Mouse (Mus musculus): ENCODE data around the gene Cmah. TPM values are rescaled to one million over a fixed set of nuclear protein-coding genes. Genes with fewer than 3 reads are reported as not detected.

Gene Cmah
- polyA plus RNA-seq, 1 experiment from 2014 or later = 0.30 TPM

DNA sequence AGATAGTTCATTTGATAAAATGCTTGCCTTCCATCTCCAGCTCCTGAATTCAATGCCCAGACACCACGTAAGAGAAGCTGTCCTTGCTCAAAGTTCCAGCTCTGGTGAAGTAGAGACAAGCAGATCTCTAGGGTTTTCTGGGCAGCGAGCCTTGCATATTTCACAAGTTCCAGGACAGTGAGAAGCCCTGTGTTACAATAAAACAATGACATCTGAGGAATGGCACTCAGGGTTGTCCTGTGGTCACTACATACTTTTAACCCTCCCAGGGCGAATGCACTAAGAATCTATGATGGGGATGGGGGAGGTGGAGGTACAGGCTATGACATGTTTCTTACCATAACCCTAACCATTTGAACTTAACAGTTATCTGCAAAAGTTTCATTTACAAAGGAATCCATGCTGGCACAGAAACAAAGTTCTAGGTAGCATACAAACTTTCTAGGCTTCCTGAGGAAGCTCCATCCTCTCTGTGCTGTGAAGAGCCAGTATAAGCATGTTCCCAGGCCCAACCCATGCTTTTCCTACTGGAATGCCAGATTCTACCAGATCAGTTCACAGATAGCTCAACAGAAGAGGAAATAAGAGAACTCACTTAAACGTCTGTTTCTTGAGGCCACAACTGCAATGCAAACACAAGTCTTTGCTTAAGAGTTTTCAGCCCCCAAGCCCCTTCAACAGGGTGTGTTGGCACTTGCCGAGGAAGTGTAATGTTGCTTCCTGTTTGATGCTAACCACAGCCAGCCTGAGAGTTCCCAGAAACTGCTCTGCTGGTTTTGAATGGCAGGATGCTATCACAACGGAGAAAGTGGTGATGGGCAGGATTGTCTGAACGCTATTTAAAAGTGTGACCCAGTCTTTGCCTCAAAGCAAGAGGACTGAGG is 48.4 kb downstream of the Cmah start:
- WGBS = 33% methylated on average over 7 of the region's 7 CpGs
- Histone ChIP-seq H3K27ac (replicated peaks in 1 of 2; ENCODE audit: control insufficient read depth in 1 of 2, insufficient read depth in 1 of 2, low read depth in 2 of 2, low read length in 2 of 2) (no peak overlapping the region), H3K4me1 (ENCODE audit: control insufficient read depth in 2 of 2, insufficient read depth in 2 of 2, low read length in 2 of 2) (peaks cover 4 to 9% of the 10 kb centered on the region in 2 experiments), H3K4me3 (ENCODE audit: control insufficient read depth in 1 of 2, insufficient read depth in 1 of 2, low read depth in 1 of 2, low read length in 2 of 2) (no peak overlapping the region), H3K4me2 (ENCODE audit: low read length) (no peak overlapping the region), H3K36me3 (ENCODE audit: control insufficient read depth, insufficient read depth, low read length) (no peaks in the 10 kb centered on the region), H3K9ac (ENCODE audit: low read length) (no peak overlapping the region), H3K9me3 (ENCODE audit: control insufficient read depth, low read length) (no peaks in the 10 kb centered on the region), H3K27me3 (ENCODE audit: control insufficient read depth, insufficient read depth, low read length) (no peaks in the 10 kb centered on the region)
- ATAC-seq (ENCODE audit: insufficient number of reproducible peaks, insufficient read depth, low FRiP score, low read depth) = no peak

DNA sequence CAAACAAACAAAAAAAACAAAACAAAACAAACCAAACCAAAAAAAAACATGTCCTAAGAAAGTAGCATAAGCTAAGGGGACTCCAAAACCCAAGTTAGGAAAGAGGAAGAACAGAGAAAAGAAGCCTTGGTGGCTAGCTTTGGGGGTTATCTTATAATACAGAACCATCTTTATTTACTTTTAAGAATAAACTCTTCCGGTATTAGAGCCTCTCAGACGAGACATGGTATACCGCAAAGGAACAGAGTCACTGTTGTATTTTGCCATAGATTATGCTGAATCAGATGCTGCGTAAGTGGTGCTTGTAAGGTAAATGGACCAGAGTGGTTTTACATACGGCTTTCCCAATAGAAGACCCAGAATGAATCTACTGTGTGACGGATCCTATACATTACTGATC is 53.5 kb downstream of the Cmah start:
- no peak overlapping the region for H3K4me2 ChIP-seq (ENCODE audit: low read length)
- no peak overlapping the region for H3K27ac ChIP-seq (replicated peaks in 1 of 2; ENCODE audit: control insufficient read depth in 1 of 2, insufficient read depth in 1 of 2, low read depth in 2 of 2, low read length in 2 of 2)
- ATAC-seq (ENCODE audit: insufficient number of reproducible peaks, insufficient read depth, low FRiP score, low read depth) = no peak
- H3K36me3 ChIP-seq (ENCODE audit: control insufficient read depth, insufficient read depth, low read length) = no peaks in the 10 kb centered on the region
- no peak overlapping the region for H3K9ac ChIP-seq (ENCODE audit: low read length)
- no peaks in the 10 kb centered on the region for H3K9me3 ChIP-seq (ENCODE audit: control insufficient read depth, low read length)
- no peaks in the 10 kb centered on the region for H3K27me3 ChIP-seq (ENCODE audit: control insufficient read depth, insufficient read depth, low read length)
- WGBS = 89% methylated on average over 6 of the region's 6 CpGs
- H3K4me1 ChIP-seq (ENCODE audit: control insufficient read depth in 2 of 2, insufficient read depth in 2 of 2, low read length in 2 of 2) = peaks cover 3 to 4% of the 10 kb centered on the region in 2 experiments; a peak in 3 of 4 replicates
- H3K4me3 ChIP-seq (ENCODE audit: control insufficient read depth in 1 of 2, insufficient read depth in 1 of 2, low read depth in 1 of 2, low read length in 2 of 2) = no peak overlapping the region

DNA sequence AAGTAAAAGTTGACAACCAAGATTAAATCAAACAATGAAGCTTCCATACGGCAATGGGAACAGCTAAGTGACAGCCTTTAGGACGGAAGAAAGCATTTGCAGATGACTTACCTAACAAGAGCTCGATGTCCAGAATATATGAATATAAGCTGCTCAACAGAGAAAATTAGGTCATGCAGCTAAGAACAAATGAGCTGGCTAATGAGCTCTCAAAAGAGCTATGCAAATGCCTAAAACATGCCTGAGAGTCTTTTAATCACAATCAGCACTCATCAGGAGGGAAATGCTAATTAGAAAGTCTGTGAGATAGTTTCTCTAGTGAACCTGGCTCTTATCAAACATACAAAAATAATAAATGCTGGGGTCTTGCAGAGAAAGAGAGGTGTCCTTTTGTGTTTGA is 56.7 kb downstream of the Cmah start:
- no peaks in the 10 kb centered on the region for H3K36me3 ChIP-seq (ENCODE audit: control insufficient read depth, insufficient read depth, low read length)

DNA sequence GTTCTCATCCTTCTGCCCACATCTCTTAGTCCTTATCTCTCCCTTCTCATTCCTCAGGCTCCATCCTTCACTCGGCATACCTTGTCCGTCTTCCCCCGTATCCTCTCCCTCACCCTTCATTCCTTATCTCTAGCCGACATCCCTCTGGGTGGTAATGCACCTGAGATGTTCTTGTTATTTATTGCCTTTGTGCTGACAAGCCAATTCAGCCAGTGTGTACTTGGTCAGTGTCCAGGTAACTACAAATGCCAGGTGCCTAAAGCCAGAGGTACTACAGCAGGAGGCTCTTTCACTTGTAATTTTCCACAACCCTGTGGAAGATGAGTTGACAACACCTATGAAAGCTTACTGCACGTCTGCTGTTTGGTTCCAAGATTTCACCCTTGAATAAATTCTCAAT is 64.7 kb downstream of the Cmah start:
- no peak overlapping the region for H3K27ac ChIP-seq (replicated peaks in 1 of 2; ENCODE audit: control insufficient read depth in 1 of 2, insufficient read depth in 1 of 2, low read depth in 2 of 2, low read length in 2 of 2)
- ATAC-seq (ENCODE audit: insufficient number of reproducible peaks, insufficient read depth, low FRiP score, low read depth) = no peak
- no peaks in the 10 kb centered on the region for H3K9me3 ChIP-seq (ENCODE audit: control insufficient read depth, low read length)
- H3K27me3 ChIP-seq (ENCODE audit: control insufficient read depth, insufficient read depth, low read length) = no peaks in the 10 kb centered on the region
- H3K9ac ChIP-seq (ENCODE audit: low read length) = no peak overlapping the region
- no peaks in the 10 kb centered on the region for H3K36me3 ChIP-seq (ENCODE audit: control insufficient read depth, insufficient read depth, low read length)
- H3K4me3 ChIP-seq (ENCODE audit: control insufficient read depth in 1 of 2, insufficient read depth in 1 of 2, low read depth in 1 of 2, low read length in 2 of 2) = no peak overlapping the region
- peaks cover 5 to 9% of the 10 kb centered on the region in 2 experiments; a peak in 3 of 4 replicates for H3K4me1 ChIP-seq (ENCODE audit: control insufficient read depth in 2 of 2, insufficient read depth in 2 of 2, low read length in 2 of 2)
- 66% methylated on average over 5 of the region's 5 CpGs for WGBS
- H3K4me2 ChIP-seq (ENCODE audit: low read length) = no peak overlapping the region

More for the DNA sequence above, 56.7 kb downstream of the Cmah start:
- no peak for ATAC-seq (ENCODE audit: insufficient number of reproducible peaks, insufficient read depth, low FRiP score, low read depth)
- Histone ChIP-seq H3K27ac (replicated peaks in 1 of 2; ENCODE audit: control insufficient read depth in 1 of 2, insufficient read depth in 1 of 2, low read depth in 2 of 2, low read length in 2 of 2) (no peak overlapping the region), H3K27me3 (ENCODE audit: control insufficient read depth, insufficient read depth, low read length) (no peaks in the 10 kb centered on the region), H3K4me1 (ENCODE audit: control insufficient read depth in 2 of 2, insufficient read depth in 2 of 2, low read length in 2 of 2) (no peaks in the 10 kb centered on the region), H3K4me2 (ENCODE audit: low read length) (no peak overlapping the region), H3K4me3 (ENCODE audit: control insufficient read depth in 1 of 2, insufficient read depth in 1 of 2, low read depth in 1 of 2, low read length in 2 of 2) (no peak overlapping the region), H3K9ac (ENCODE audit: low read length) (no peak overlapping the region), H3K9me3 (ENCODE audit: control insufficient read depth, low read length) (no peaks in the 10 kb centered on the region)
- WGBS = 84% methylated on average over 3 of the region's 3 CpGs

DNA sequence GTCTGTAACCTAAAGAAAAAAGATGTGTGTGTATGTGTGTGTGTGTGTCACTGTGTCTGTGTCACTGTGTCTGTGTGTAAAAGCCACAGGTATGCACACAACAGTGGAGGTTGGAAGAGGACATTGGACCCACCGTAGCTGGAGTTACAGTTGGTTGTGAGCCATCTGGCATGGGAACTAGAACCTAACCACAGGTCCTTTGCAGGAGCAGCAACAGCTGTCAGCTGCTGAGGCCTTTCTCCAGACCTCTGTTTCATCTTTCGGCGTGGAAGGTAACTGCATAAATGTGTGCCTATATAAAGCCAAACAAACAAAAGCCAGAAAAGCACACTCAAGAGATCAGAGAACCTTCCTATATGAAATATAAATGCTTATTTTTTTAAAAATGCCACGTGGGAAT is 65.5 kb downstream of the Cmah start:
- ATAC-seq (ENCODE audit: insufficient number of reproducible peaks, insufficient read depth, low FRiP score, low read depth) = no peak
- no peak overlapping the region for H3K9ac ChIP-seq (ENCODE audit: low read length)
- H3K27ac ChIP-seq (replicated peaks in 1 of 2; ENCODE audit: control insufficient read depth in 1 of 2, insufficient read depth in 1 of 2, low read depth in 2 of 2, low read length in 2 of 2) = no peak overlapping the region; a peak in 1 of 4 replicates
- peaks cover 5 to 9% of the 10 kb centered on the region in 2 experiments; a peak in 3 of 4 replicates for H3K4me1 ChIP-seq (ENCODE audit: control insufficient read depth in 2 of 2, insufficient read depth in 2 of 2, low read length in 2 of 2)
- H3K9me3 ChIP-seq (ENCODE audit: control insufficient read depth, low read length) = no peaks in the 10 kb centered on the region
- H3K36me3 ChIP-seq (ENCODE audit: control insufficient read depth, insufficient read depth, low read length) = no peaks in the 10 kb centered on the region
- H3K4me2 ChIP-seq (ENCODE audit: low read length) = no peak overlapping the region
- 66% methylated on average over 4 of the region's 4 CpGs for WGBS
- H3K27me3 ChIP-seq (ENCODE audit: control insufficient read depth, insufficient read depth, low read length) = no peaks in the 10 kb centered on the region
- H3K4me3 ChIP-seq (ENCODE audit: control insufficient read depth in 1 of 2, insufficient read depth in 1 of 2, low read depth in 1 of 2, low read length in 2 of 2) = no peak overlapping the region

DNA sequence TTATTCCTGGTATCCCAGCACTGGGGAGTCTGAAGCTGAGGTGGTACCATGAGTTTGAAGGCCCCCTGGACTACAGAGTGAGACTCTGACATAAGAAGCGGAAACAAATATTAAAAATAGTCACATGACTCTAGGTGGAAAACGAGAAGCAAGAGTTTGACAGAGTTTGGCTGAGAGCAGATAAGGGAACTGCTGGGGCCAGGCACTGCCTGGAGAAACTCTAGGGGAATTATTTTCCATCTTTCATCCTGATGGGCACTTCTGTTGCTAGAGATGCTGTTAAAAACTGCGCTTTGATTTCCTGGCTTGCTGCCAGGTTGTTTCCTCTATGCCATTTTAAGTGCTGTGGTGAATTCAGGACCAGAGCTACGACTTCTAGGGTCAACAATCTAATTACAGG is 65.9 kb downstream of the Cmah start:
- 7% methylated on average over 4 of the region's 4 CpGs for WGBS
- no peaks in the 10 kb centered on the region for H3K9me3 ChIP-seq (ENCODE audit: control insufficient read depth, low read length)
- H3K4me2 ChIP-seq (ENCODE audit: low read length) = peak overlapping the region; percentile 28; the same call in 1 of the 2 replicates
- H3K4me3 ChIP-seq (ENCODE audit: control insufficient read depth in 1 of 2, insufficient read depth in 1 of 2, low read depth in 1 of 2, low read length in 2 of 2) = no peak overlapping the region
- peak overlapping the region in 1 of 2 experiments; percentile 27; a peak in 1 of 4 replicates for H3K27ac ChIP-seq (replicated peaks in 1 of 2; ENCODE audit: control insufficient read depth in 1 of 2, insufficient read depth in 1 of 2, low read depth in 2 of 2, low read length in 2 of 2)
- 0 out of 2 replicates have a peak, but pooled peaks have one; percentile 17 for ATAC-seq (ENCODE audit: insufficient number of reproducible peaks, insufficient read depth, low FRiP score, low read depth)
- no peaks in the 10 kb centered on the region for H3K27me3 ChIP-seq (ENCODE audit: control insufficient read depth, insufficient read depth, low read length)
- H3K36me3 ChIP-seq (ENCODE audit: control insufficient read depth, insufficient read depth, low read length) = no peaks in the 10 kb centered on the region
- peaks cover 5 to 9% of the 10 kb centered on the region in 2 experiments; a peak in 3 of 4 replicates for H3K4me1 ChIP-seq (ENCODE audit: control insufficient read depth in 2 of 2, insufficient read depth in 2 of 2, low read length in 2 of 2)
- no peak overlapping the region for H3K9ac ChIP-seq (ENCODE audit: low read length)

GRCm38 (mm10) chr13:24395815-24396214 is 68.6 kb downstream of the Cmah start:
- Histone ChIP-seq H3K27ac (replicated peaks in 1 of 2; ENCODE audit: control insufficient read depth in 1 of 2, insufficient read depth in 1 of 2, low read depth in 2 of 2, low read length in 2 of 2) (no peak overlapping the region), H3K27me3 (ENCODE audit: control insufficient read depth, insufficient read depth, low read length) (no peaks in the 10 kb centered on the region), H3K4me2 (ENCODE audit: low read length) (no peak overlapping the region), H3K36me3 (ENCODE audit: control insufficient read depth, insufficient read depth, low read length) (no peaks in the 10 kb centered on the region), H3K4me1 (ENCODE audit: control insufficient read depth in 2 of 2, insufficient read depth in 2 of 2, low read length in 2 of 2) (peaks cover 5 to 9% of the 10 kb centered on the region in 2 experiments; a peak in 3 of 4 replicates), H3K9me3 (ENCODE audit: control insufficient read depth, low read length) (no peaks in the 10 kb centered on the region), H3K4me3 (ENCODE audit: control insufficient read depth in 1 of 2, insufficient read depth in 1 of 2, low read depth in 1 of 2, low read length in 2 of 2) (no peak overlapping the region), H3K9ac (ENCODE audit: low read length) (no peak overlapping the region)
- no peak for ATAC-seq (ENCODE audit: insufficient number of reproducible peaks, insufficient read depth, low FRiP score, low read depth)
- 77% methylated on average over 4 of the region's 4 CpGs for WGBS

All from heart, embryonic 14.5 days (tissue).